Mouse (Mus musculus) thymus, postnatal 0 days (tissue): ENCODE results near the gene Dph2. TPM values are rescaled to one million over a fixed set of nuclear protein-coding genes. Genes with fewer than 3 reads are reported as not detected.

Source experiments
- DNase-seq: peaks from one replicate; pipeline ENCODE4 v3.0.0-alpha.2; 2015; ENCODE audit warnings: low spot score
- polyA plus RNA-seq: library from polyadenylated mRNA; unstranded; fragments of >200 nt; fragmentation: Nextera tagmentation; extraction: Ambion mirVana; gene quantifications from 2 replicates; pipeline ENCODE4 v1.2.1, GENCODE M21; 2015

Gene Dph2
- polyA plus RNA-seq, 1 experiment from 2014 or later, result 20.4 TPM

- DNase-seq, result no peak
Measured at GRCm38 (mm10) chr4:117872471-117872886, 19.4 kb downstream of the Dph2 start, which contains the start of gene Ccdc24. TSS of gene Ccdc24 (minus strand) at chr4:117872557.

DNA sequence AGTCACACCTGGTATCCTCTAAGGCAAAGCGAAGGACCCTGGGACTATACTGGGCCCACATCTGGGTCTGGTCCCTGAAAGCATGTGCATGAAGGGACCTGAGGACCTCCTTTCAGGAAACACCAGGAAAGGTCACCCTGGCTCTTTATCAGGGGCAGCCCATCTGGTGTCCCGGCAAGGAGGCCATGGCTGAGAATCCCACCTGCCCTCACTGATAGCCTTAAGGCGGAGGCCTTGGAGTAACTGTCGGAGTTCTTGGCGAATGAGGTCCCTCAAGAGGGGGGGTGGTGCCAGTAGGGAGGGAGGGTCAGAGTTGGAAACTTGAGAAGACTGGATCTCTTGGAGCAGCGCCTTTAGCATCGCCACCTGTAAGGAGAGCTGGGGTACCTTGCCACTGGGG lies 20.0 kb downstream of the Dph2 start:
- no peak for DNase-seq

- DNase-seq, result no peak
Measured at GRCm38 (mm10) chr4:117870437-117870836, 21.4 kb downstream of the Dph2 start.

DNA sequence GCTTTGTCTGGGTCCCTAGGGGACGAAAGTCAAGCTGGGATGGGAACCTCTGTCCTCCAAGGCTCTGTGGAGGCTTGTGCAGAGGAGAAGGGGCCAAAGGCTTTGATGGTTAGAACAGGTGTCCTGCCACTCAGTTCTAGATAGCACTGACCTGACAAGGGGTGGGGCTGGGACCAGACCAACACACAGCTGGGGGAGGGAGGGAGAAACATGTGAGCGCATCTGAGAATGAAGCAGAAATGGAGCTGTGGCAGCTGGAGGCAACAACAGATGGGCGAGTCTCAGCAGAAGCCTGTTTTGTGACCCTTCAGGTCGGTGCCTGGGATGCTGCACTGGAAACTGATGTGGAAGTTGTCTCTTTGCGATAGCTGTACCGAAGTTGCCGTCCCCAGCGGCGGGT lies 22.5 kb downstream of the Dph2 start:
- DNase-seq, result no peak

GRCm38 (mm10) chr4:117867823-117868222 lies 24.0 kb downstream of the Dph2 start:
- peak; percentile 33 for DNase-seq

GRCm38 (mm10) chr4:117867000-117867399 lies 24.8 kb downstream of the Dph2 start:
- no peak for DNase-seq

GRCm38 (mm10) chr4:117866083-117866482 lies 25.7 kb downstream of the Dph2 start:
- no peak for DNase-seq

GRCm38 (mm10) chr4:117862823-117863222 lies 29.0 kb downstream of the Dph2 start:
- no peak for DNase-seq

DNA sequence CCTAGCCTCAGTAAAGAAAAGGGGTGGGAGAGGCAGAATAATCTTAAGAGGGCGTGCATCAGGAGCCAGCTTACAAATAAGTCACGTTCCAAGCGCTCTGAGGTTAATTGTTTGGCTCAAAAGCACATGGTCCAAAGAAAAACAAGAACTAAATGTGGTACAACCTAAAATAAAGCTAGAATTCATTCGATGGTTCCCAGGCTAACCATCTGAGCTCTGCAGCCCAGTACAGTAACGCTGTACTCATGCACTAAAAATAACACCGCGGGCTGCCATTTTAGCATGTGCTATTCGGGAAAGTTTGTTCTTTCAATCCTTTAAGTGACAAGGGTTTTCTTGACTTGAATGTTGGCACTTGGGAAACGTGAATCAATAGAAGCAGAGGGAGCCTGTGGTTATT lies 31.3 kb downstream of the Dph2 start:
- no peak for DNase-seq

- DNase-seq, result peak; percentile 29
Measured at GRCm38 (mm10) chr4:117858794-117859193, 33.0 kb downstream of the Dph2 start.

DNA sequence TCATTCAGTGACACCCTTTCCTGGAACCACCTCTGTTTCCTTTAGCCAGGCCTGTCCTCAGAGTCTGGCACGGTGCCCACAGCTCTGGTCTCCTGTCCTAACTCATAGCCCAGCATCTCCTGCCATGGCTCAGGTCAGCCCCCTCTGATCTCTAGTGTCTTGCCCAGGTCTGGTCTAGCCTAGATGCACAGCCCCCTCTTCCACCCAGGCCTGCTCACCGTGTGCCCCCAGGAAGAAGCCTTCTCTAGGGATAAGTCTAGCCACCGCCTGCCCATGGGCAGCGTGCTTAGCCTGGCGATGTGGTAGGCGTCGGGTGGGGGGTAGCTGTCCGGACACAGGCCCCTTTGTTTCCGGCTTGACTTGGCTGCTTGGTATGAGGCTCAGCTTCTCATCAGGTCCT lies 36.7 kb downstream of the Dph2 start:
- no peak for DNase-seq

DNA sequence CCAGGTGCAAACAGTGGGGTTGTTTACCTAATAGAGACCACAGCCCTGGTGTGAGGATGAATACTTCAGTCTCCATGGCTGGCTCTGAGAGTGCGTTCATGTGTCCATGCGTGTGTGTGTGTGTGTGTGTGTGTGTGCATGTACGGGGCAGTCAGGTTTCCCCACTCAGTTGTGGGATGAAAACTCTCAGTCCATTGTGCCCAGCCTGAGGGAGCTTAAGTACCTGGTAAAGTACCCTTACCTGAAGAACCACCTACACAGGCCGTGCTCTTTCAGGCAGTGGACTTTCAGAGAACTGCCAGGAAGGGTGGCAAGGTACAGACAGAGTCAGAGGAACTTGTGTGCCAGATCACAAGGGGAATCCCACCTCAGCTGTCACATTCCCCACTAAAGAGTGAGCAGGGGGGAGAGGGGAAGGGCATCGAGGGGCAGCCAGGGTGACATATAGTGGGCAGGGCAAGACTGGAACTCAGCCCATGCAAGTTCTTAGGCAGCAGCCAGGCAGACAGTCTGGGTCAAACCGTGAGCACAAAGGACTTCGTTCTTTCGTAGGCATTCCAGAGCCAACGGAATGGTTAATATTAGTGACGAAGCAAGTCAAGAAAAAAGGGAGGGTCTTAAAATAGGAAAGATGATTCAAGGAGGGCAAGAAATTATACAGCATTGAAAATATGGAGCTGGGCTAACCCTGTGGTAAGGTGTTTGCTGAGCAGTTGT lies 39.5 kb downstream of the Dph2 start:
- no peak for DNase-seq

DNA sequence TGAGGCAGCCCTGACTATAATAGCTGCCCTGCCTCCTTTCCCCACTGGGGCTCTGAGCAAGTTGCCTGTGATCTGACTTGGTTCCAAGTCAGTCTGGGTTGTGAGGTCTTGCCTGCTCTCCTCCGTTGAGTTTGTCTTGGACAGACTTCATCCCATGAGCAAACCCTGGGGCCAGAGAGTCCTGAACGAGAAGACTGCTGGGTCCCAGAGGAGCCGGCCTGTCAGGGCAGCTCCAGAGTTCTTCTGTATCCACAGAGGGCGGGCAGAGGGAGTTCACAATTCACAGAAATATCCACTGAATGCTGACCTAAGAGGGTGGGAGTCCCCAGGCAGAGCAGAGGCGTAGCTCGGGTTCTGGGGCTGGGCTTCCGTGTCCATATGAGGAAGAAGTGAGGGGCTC lies 41.0 kb downstream of the Dph2 start:
- no peak for DNase-seq

DNA sequence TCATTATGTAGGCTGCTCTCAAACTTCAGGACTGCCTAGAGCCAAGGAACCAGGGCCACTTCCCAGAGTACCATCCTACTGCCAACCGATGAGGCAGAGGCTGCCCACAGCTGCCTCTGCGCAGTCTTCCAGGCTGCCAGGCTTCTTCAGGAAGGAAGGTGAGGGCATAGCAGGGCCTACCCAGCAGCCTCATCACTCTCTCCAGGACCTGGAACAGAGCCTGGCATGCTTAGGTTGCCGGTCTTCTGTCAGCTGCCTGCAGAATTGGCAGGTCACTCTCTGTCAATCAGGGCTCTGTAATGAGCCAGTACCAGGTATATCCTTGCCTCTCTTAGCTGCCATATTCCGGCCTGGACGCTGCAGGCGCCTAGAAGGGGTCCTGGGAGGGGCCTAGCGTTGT lies 41.7 kb downstream of the Dph2 start:
- DNase-seq, result no peak

DNA sequence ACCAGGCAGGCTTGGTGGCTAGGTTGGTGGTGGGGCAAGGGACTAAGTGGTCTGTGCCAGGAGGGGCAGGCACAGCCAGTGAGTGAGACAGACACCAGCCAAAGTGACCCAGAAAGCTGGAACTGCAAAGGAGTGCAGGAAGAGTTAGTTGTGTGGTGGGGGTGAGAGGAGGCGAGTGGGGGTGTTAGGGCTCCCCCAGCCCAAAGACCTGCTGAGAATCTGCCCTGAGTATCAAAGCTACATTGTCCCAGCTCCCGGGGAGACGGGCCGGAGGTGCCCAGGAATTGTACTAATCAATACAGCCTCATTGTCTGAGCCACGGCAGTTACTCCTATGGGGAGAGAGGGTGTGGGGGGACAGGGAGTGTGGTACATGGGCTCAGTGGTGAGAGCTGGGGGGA lies 42.3 kb downstream of the Dph2 start:
- DNase-seq, result no peak

DNA sequence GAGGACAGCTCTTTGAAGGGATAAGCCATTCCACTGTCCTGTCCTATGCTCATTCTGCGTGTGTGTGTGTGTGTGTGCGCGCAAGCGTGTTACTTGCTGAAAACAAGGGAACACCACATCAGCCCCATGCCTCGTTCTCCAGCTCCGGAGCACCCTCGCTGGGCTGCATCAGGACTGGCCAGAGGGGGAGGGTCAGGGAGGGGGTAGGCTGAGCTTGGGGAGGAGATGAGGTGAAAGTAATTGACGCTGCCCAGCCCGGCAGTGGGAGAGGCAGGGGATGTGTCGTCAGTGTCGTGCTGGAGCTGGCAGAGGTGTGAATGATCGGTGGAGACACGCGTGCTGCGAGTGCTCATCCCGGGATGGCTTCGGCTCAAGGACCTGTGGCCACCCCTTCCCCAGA lies 42.8 kb downstream of the Dph2 start:
- DNase-seq, result no peak

GRCm38 (mm10) chr4:117847011-117847410 lies 44.8 kb downstream of the Dph2 start:
- no peak for DNase-seq

- no peak for DNase-seq
Measured at GRCm38 (mm10) chr4:117846261-117846660, 45.6 kb downstream of the Dph2 start.

DNA sequence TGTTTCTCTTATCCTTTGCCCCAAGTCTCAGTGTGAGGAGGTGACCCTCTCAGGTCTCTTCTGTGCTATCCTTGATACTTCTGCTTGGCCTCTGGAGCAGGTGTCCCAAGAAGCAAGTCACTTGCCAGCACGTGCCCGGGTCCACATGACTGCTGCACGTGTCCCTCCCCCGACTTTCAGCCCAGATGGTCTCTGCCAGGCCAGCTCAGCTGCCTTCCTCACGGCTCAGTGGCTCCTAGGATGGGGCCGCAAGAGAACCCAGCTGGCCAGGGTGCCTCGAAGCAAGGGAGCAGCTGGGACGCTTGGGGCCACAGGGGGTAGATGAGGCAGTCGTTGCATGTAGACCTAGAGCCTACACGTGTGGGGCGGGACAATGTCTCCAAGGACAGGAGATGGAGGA lies 46.5 kb downstream of the Dph2 start:
- DNase-seq, result no peak

GRCm38 (mm10) chr4:117844467-117844866 lies 47.4 kb downstream of the Dph2 start:
- DNase-seq, result no peak

DNA sequence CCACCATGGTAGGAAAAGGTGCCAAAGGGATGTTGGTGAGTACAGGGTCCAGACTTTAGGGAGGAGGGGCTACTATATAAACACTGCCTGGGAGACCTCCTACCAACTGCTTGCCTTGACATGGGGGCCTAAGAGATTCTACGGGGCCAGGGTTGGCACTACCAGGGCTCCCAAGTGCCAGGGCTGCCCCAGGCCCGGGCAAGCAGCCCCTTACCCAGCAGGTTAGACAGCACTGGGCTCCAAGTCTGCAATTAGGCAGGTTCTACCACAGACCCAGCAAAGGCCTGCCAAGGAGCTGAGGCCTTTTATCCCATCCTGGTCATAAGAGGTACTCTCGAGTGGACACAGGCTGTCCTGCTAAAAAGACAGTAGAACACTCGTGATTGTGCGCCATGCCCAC lies 48.7 kb downstream of the Dph2 start:
- no peak for DNase-seq

- no peak for DNase-seq
Measured at GRCm38 (mm10) chr4:117841566-117841965, 50.3 kb downstream of the Dph2 start.

DNA sequence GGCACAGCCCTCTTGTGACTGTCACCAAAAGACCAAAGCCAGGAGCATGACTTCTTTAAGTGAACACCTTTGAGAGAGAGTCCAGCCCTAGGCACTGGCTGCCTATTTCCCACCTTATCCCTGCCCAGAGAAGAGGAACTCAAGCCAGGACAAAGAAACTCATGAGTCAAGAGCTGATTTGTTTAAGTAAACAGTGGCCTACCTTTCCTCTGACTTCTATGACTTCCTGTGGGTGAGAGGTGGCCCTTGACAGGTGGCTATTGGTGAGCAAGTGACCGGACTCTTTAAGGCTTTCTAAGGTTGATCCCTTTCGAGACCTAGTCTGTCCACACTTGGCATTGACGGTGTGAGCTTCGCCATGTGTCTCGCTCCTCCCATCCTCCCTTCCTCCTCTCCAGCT lies 51.0 kb downstream of the Dph2 start:
- no peak for DNase-seq

DNA sequence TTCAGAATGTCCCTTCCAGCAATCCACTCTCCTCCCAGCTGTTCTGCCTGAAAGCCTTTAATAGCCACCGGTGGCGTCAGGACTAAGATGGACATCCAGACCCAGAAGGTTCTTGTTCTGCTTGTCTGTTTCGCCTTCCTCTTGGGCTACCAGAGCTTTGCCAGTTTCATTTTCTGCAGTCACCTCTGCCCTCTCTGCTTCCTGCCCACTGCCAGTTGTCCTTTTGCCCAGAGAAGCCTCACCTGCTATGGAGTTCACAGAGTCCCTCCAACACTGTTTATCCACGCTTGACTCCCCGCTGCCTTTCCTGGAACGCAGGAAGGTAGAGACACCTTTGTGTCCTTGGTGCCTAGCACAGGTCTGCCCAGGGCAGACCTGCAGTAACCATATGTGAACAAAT lies 52.5 kb downstream of the Dph2 start:
- DNase-seq, result no peak
